Mouse (Mus musculus) forebrain, embryonic 14.5 days (tissue): ENCODE measurements around the gene Cycs. TPM values are rescaled to one million over a fixed set of nuclear protein-coding genes. Genes with fewer than 3 reads are reported as not detected.

ENCODE experiments used
- ATAC-seq: fragments of 200-750 bp; cut with Nextera tagmentation; 2 replicates; pipeline ENCODE4 v1.8.0; 2017; ENCODE audit warnings: mild to moderate bottlenecking, moderate library complexity
- DNase-seq: peaks from one replicate; pipeline ENCODE4 v3.0.0-alpha.2; 2015; ENCODE audit warnings: low spot score
- H3K27ac ChIP-seq: fragments of 300-500 bp; sonication (generic); 2 replicates; pipeline ENCODE4 v1.5.1; 2014; ENCODE audit warnings: low read depth, mild to moderate bottlenecking, control low read depth, low read length, moderate library complexity
- H3K27me3 ChIP-seq: fragments of 300-500 bp; sonication (generic); replicated peaks from 2 replicates; pipeline ENCODE4 v1.6.1; 2014; ENCODE audit warnings: low read length, control low read depth, mixed read lengths; ENCODE audit not compliant: control insufficient read depth, insufficient read depth
- H3K36me3 ChIP-seq: fragments of 300-500 bp; sonication (generic); 2 replicates; pipeline ENCODE4 v1.6.1; 2014; ENCODE audit warnings: low read length, control low read depth; ENCODE audit not compliant: control insufficient read depth, insufficient read depth
- H3K4me1 ChIP-seq: fragments of 300-500 bp; sonication (generic); 2 replicates; pipeline ENCODE4 v1.6.1; 2014; ENCODE audit warnings: antibody characterized with exemption, low read length, control low read depth; ENCODE audit not compliant: control insufficient read depth, insufficient read depth
- H3K4me2 ChIP-seq: fragments of 300-500 bp; sonication (generic); 2 replicates; pipeline ENCODE4 v1.6.1; 2014; ENCODE audit warnings: mild to moderate bottlenecking, control low read depth, low read length
- H3K4me3 ChIP-seq: fragments of 300-500 bp; sonication (generic); 2 replicates; pipeline ENCODE4 v1.5.1; 2014; ENCODE audit warnings: low read depth, low read length, control low read depth
- H3K9ac ChIP-seq: fragments of 300-500 bp; sonication (generic); 2 replicates; pipeline ENCODE4 v1.6.1; 2014; ENCODE audit warnings: mild to moderate bottlenecking, low read length, control low read depth, moderate library complexity
- H3K9me3 ChIP-seq: fragments of 300-500 bp; sonication (generic); replicated peaks from 2 replicates; pipeline ENCODE4 v1.6.1; 2016; ENCODE audit warnings: low read length, control low read depth, mixed read lengths; ENCODE audit not compliant: control insufficient read depth
- WGBS: fragments of 180-500 bp; shearing (Covaris S2); extraction: QIAGEN DNeasy Blood & Tissue Kit; methylation state at CpG from one replicate; pipeline ENCODE4 v1.1.7; 2014; 5-methylcytosine and 5-hydroxymethylcytosine counted together
- microRNA-seq: library from miRNA; unstranded; fragments of <30 nt; microRNA quantifications from one replicate; pipeline ENCODE4, GENCODE M21; 2016
- polyA plus RNA-seq: library from polyadenylated mRNA; unstranded; fragments of >200 nt; fragmentation: Nextera tagmentation; extraction: Ambion mirVana; gene quantifications from 2 replicates; pipeline ENCODE4 v1.2.1, GENCODE M21; 2014

The Cycs gene
- polyA plus RNA-seq, 1 experiment from 2014 or later: 70.5 TPM

DNA sequence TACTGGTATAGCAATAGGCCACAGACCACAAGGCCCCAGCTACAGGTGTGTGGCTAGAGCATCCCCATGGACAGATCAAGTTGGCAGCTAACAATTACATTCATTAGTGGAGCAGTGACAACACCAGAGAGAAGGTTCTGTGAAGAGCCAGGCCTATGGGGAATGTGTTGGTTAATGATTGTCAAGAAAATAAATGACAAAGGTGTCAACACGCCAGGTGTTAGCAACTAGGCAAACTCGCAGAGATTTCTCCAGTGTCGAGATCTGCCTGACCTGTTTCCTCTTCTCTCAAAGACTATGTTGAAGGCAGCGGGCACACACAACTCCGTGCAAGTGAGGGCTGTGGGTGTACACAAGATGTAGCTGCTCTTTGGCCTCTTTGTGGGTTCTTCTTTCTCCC lies 46.2 kb downstream of the Cycs start:
- no peaks in the 10 kb centered on the region for H3K4me1 ChIP-seq
- ATAC-seq (no peak), DNase-seq (no peak)
- no peak overlapping the region for H3K27ac ChIP-seq
- no peak overlapping the region for H3K4me2 ChIP-seq
- no peaks in the 10 kb centered on the region for H3K27me3 ChIP-seq
- WGBS: 90% methylated on average over 5 of the region's 5 CpGs
- no peak overlapping the region for H3K4me3 ChIP-seq
- H3K36me3 ChIP-seq: no peaks in the 10 kb centered on the region
- no peak overlapping the region for H3K9ac ChIP-seq
- no peaks in the 10 kb centered on the region for H3K9me3 ChIP-seq

DNA sequence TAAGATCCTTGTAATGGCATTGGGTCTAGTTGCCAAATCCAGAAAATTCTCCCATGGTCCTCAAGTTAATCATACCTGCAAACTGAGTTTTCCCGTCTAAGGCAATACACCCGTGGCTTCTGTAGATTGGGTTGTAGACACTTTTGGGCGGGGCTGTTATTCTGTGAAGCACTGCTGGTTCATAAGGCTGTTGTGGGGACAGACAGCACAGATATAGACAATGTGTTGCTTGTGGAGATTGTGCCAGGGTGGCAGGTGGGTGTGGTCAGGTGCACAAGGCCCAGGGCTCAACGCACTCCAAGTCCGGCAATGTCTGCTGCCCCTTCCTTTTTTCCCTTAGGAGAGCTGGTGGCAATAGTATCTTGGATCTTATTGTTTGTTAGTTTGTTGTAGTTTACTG lies 48.0 kb downstream of the Cycs start:
- no peak overlapping the region for H3K4me3 ChIP-seq
- WGBS: 83% methylated on average over 5 of the region's 5 CpGs
- no peaks in the 10 kb centered on the region for H3K36me3 ChIP-seq
- ATAC-seq (no peak), DNase-seq (no peak)
- H3K27me3 ChIP-seq: no peaks in the 10 kb centered on the region
- H3K9me3 ChIP-seq: no peaks in the 10 kb centered on the region
- H3K4me2 ChIP-seq: no peak overlapping the region
- no peak overlapping the region for H3K27ac ChIP-seq
- no peaks in the 10 kb centered on the region for H3K4me1 ChIP-seq
- H3K9ac ChIP-seq: no peak overlapping the region

Small RNA genes lying within 50 kb of the gene (microRNA-seq; reads per million reads assigned to microRNA genes)
- not detected for gene Mir6371

Other genes with a start within 250 kb of the Cycs start
- 2.8 and 3.5 TPM in 2 replicates for gene Osbpl3, start 110.3 kb downstream of the Cycs start, polyA plus RNA-seq
- gene 4921507P07Rik, start 30.1 kb upstream of the Cycs start, polyA plus RNA-seq: 1.0 and 1.3 TPM in 2 replicates
- 0.74 TPM in 2 replicates for gene Npvf, start 87.9 kb upstream of the Cycs start, polyA plus RNA-seq